Mouse (Mus musculus) spleen, postnatal 4 days (tissue): ENCODE results near the gene Mrpl11.
"Not testable (repeated sequence)": the region's sequence is repeated elsewhere in the genome, so short reads cannot be mapped to it uniquely, and the experiment has no call there.

Experiments used
- DNase-seq, 2 experiments: peaks; one replicate each; pipeline ENCODE4 v3.0.0; 2022; ENCODE audit warnings: low spot score in 2 of 2

Gene Mrpl11

GRCm38 (mm10) chr19:4961928-4962601, at the start of gene Mrpl11:
Mrpl11 (plus strand) TSS chr19:4962147.
- DNase-seq, result peak; percentile 86 to 93

- no peak for DNase-seq
These were observed 45.9 kb upstream of the Mrpl11 start for GRCm38 (mm10) chr19:4915924-4916603.

DNA sequence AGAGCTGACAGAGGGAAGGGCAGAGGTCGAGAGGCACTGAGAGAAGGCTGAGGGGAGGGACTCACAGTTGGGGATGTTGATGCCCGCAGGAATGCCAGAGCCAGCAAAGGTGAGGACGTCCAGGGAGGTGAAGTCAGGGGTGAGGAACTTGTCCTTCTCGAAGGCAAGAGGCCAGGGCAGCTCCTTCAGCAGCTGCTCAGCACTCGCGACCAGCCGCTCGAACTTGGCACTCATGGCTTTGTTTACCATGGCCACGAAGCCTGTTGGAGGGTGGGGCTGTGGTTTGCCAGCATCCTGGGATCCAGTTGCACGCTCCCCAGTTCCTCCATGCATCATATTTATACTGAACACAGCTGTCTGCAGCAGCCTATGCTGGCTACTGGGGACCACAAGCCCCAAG, 45.1 kb upstream of the Mrpl11 start:
- DNase-seq, result no peak

- no peak for DNase-seq
These were observed 42.3 kb upstream of the Mrpl11 start for GRCm38 (mm10) chr19:4919652-4920051.

DNA sequence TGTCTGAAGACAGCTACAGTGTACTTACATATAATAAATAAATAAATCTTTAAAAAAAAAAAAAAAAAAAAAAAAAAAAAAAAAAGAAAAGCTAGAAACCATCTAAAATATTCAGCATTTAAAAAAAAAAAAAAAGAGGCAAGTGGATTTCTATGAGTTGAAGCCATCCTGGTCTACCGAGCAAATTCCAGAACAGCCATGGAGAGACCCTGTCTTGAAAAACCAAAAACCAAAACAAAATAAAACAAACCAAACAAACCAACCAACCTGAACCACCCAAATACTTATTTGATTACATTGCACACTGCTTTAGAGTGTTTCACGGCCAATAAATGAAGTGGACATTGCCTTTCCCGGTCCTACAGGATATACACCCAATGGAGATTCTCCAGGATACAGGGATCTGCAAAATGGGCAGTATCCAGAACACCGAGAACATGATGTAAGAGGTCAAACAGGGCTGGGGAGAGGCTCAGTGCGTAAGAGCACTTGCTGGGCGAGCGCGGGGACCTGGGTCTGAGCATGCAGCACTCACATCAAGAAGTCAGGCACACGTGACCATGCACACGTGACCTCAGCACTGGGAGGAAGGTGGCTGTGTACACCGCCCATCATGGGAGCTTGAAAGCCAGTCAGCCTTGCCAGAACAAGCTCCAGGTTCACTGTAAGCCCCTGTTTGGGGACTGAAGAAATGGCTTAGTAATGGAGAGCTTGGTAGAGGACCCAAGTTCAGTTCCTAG, 36.7 kb upstream of the Mrpl11 start:
- DNase-seq, result no peak

- peak; percentile 99 for DNase-seq
These were observed 33.9 kb upstream of the Mrpl11 start, which contains the start of gene Dpp3 for GRCm38 (mm10) chr19:4927904-4928531. Dpp3 (minus strand) TSS chr19:4928287.

DNA sequence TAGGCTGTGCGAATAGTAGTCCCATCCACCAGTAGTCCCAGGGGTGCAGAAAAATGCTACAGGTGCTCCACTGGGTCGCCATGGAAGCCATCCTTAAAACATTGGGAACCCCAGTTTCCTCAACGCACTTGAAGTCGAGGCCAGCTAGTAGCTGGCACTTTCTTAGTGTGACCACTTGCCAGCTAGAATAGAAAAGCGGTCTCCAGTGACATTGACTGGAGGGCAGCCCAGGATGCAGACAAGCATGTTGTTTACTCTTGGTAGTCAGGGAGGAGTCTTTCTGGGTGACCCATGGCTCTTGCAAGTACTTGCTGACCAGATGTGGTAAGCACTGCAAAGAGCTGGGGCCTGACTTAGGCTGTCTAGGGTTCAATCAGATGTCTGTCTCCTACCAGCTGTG, 33.2 kb upstream of the Mrpl11 start:
- no peak for DNase-seq

DNA sequence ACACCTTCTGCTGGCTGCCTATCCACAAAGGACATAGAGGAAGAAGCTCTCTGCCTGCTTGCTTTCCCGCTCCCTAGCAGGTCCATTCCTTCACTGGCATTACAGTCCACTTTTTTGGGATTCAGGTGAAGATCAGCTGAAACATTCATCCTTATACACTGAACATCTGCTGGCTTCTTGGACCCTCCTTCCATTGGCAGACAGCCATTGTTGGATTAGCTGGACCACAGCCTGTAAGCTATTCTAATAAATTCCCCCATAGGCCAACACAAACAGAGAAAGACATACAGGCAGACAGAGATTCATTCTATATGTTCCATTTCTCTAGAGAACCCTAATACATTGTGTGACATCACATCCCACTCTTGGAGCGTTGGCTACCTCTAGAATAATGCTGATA, 25.1 kb upstream of the Mrpl11 start:
- DNase-seq, result no peak

DNA sequence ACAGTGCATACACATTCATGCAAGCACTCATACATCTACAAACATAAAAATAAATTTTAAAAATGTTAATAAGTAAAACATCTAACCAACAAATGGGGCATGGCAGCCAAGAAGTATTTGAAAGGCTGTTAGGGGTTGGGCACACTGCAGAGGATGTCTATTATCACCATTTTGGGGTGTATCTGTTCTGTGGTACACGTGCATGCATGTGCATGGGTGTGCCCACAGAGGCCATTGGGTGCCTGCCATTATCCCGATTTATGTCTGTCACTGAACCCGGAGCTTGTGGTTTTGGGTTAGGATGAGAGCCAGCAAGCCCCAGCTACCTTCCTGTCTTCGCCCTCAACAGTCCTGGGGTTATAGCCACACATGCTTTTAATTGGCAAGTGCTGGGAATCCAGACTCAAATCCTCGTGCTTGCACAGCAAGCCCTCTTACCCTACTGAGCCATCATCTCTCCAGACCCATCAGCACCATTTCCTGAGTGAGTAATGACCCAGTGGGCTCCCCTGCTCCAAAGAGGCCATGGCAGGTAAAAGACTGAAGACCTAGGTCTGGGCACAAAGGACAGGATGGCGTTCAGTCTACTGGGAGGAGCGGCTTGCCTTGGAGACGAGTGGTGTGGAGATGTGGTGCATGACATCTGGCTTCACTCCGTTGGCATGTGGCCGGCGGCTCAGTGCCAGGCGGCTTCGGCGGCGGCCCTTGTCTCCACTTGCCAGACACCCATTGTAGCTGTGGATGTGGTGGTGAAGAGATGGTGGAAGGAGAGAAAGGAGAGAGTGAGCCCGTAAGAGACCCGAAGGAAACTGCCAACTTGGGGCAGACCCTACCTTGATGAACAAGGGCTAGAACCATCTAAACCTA, 24.3 kb upstream of the Mrpl11 start:
- no peak for DNase-seq

- peak; percentile 81 to 91 for DNase-seq
These were observed 19.2 kb upstream of the Mrpl11 start, which contains the start of gene Peli3 for GRCm38 (mm10) chr19:4942551-4943252. Peli3 (minus strand) TSS chr19:4943127.

DNA sequence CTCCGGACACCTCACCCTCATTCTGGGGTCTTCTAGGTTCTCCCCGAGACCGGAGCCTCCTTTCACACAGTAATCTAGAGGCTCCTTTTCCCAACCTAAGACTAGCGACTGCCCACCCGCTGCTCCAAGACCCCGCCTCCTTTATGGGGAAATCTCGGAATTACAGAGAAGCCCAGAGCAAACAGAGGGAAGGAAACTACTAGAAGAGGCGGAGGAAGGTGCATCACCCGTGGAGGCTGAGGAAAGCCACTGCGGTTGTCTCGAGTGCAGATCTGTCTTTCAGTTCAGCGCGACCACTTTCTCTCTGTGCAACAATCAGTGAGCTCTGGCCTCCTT, 18.7 kb upstream of the Mrpl11 start:
- no peak for DNase-seq

DNA sequence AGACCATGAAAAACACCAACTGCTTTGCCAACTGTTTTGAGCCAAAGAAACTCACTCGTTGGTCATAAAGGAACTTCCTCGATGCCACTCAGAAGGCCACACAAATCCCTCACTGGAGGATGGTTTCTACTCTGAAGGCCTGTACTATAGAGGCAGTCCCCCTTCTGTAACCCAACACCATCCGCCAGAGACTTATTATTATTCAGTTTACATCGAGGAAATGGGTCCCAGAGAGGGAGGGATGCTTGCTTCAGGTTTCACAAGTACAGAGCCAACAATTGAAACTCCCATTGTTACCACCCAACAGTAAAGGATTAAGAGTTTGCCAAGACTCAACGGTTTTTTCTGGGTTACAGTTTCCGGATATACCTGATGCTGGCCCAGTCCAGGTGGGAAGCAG, 16.4 kb upstream of the Mrpl11 start:
- no peak for DNase-seq

GRCm38 (mm10) chr19:4948641-4949040, 13.3 kb upstream of the Mrpl11 start:
- not testable (repeated sequence) for DNase-seq

GRCm38 (mm10) chr19:4968236-4968635, 6.3 kb downstream of the Mrpl11 start:
- no peak for DNase-seq

DNA sequence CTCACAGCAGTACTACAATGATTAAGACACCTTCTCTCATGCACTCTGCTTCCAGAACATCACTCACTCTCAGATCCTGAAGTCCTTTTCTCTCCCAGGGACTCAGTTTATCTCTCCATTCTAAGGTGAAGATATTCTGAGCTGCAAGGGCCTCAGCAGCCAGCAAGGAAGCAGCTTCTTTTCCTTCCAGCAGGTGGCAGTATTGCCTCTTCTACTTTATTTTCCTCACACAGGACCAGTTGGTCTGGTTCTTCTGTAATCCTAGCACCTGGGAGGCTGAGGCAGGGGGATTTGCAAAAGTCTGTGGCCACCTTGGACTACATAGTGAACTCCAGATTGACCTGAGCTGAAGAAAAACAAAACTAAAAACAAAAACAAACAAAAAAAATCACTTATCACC, 19.8 kb downstream of the Mrpl11 start:
- DNase-seq, result no peak

GRCm38 (mm10) chr19:4989013-4989412, 27.1 kb downstream of the Mrpl11 start:
- DNase-seq, result peak; percentile 86 to 97

GRCm38 (mm10) chr19:4989434-4990255, 27.7 kb downstream of the Mrpl11 start:
- DNase-seq, result no peak

GRCm38 (mm10) chr19:4990256-4990625, 28.3 kb downstream of the Mrpl11 start, which contains the start of gene Npas4:
Npas4 (minus strand) TSS chr19:4990316.
- DNase-seq, result no peak

GRCm38 (mm10) chr19:4990716-4991115, 28.8 kb downstream of the Mrpl11 start:
- no peak for DNase-seq

GRCm38 (mm10) chr19:4992371-4992770, 30.4 kb downstream of the Mrpl11 start:
- DNase-seq, result no peak
